In the genomic region with DNA sequence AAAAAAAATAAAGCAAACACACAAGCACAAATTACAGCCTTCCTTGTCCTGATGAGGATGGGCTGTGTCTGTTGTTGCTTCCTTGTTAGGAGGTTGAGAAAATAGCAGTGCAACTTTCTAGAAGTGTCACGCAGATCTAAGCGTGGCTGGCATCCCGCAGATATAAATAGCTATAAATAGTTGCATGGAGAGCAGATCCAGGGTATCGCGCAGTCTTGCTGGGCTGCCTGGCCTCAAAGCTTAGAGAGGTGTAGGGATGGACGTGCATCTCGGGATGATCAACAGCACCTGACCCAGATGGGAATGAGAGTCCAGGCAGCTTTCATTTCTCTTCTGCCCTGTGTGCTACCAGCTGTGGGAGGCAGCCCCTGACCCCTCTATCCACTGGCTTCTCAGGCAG, we compare ENCODE assay signal across 17 mouse cellular contexts.
A peak's percentile ranks its signal among the peaks of the same experiment; 100 is the strongest.
DNase-seq lines count a peak whose midpoint lies in the region; ATAC-seq and TF ChIP-seq lines count a peak whose summit lies in the region.
"Had no signal": no experiment of that assay in that cellular context is flagged by ENCODE, and none has a peak within 500 bp of the region (broad histone marks: within the 10 kb centered on the region; RNA-seq: fewer than 3 reads in every experiment).

No protein-coding gene starts in this region.

- DNase-seq in heart, postnatal 4 days: no peak
- DNase-seq in brain, adult 2 months (ENCODE audit: low read depth, low spot score): peak; percentile 55
- DNase-seq in lung, postnatal 10 days: no peak
- DNase-seq in spleen, postnatal 14 days (ENCODE audit: low spot score in 2 of 2): no peak
- DNase-seq in stomach, postnatal 0 days (ENCODE audit: low spot score): no peak
- DNase-seq: gastrocnemius, postnatal 14 days; liver, embryonic 13.5 days; spleen, adult 18-20 months; thymus, postnatal 14 days had no signal

- no peak for ATAC-seq in heart, embryonic 14.5 days (ENCODE audit: insufficient number of reproducible peaks, insufficient read depth, low FRiP score, low read depth)
- peak; percentile 57 for ATAC-seq in forebrain, embryonic 15.5 days (replicated peaks)
- ATAC-seq in midbrain, embryonic 15.5 days (replicated peaks): peak; percentile 33; the same call in 1 of the 2 replicates
- ATAC-seq in stomach, postnatal 0 days (ENCODE audit: low FRiP score, low TSS enrichment): no peak
- ATAC-seq: inflammation-experienced regulatory T-cells, adult 6 months; Patski had no signal

- H3K9me3 ChIP-seq in heart, embryonic 14.5 days (ENCODE audit: control insufficient read depth, low read length): no peaks in the 10 kb centered on the region
- H3K9me3 ChIP-seq in forebrain, embryonic 15.5 days: no peaks in the 10 kb centered on the region
- H3K9me3 ChIP-seq in midbrain, embryonic 15.5 days: no peaks in the 10 kb centered on the region
- H3K9me3 ChIP-seq in stomach, postnatal 0 days (ENCODE audit: control insufficient read depth, low read length): no peaks in the 10 kb centered on the region
- H3K9me3 ChIP-seq: embryonic facial prominence, embryonic 12.5 days; limb, embryonic 10.5 days; liver, embryonic 13.5 days had no signal

- H3K27me3 ChIP-seq in heart, embryonic 14.5 days (ENCODE audit: control insufficient read depth, insufficient read depth, low read length): no peaks in the 10 kb centered on the region
- H3K27me3 ChIP-seq in forebrain, embryonic 15.5 days: no peaks in the 10 kb centered on the region
- H3K27me3 ChIP-seq in midbrain, embryonic 15.5 days (replicated peaks): no peaks in the 10 kb centered on the region
- no peaks in the 10 kb centered on the region for H3K27me3 ChIP-seq in stomach, postnatal 0 days (ENCODE audit: control insufficient read depth, insufficient read depth, low read length)
- H3K27me3 ChIP-seq: embryonic facial prominence, embryonic 12.5 days; liver, embryonic 13.5 days; Patski had no signal

- no peak for TF ChIP-seq CTCF in stomach, postnatal 0 days (IDR thresholded peaks at IDR 0.05; ENCODE audit: low read depth)

- H3K36me3 ChIP-seq in heart, embryonic 14.5 days (ENCODE audit: control insufficient read depth, insufficient read depth, low read length): no peaks in the 10 kb centered on the region
- H3K36me3 ChIP-seq in forebrain, embryonic 15.5 days: no peaks in the 10 kb centered on the region
- H3K36me3 ChIP-seq in midbrain, embryonic 15.5 days (replicated peaks): no peaks in the 10 kb centered on the region
- no peaks in the 10 kb centered on the region for H3K36me3 ChIP-seq in stomach, postnatal 0 days (ENCODE audit: control insufficient read depth, insufficient read depth, low read length)
- H3K36me3 ChIP-seq: embryonic facial prominence, embryonic 12.5 days; limb, embryonic 10.5 days; liver, embryonic 13.5 days had no signal

- 0 out of 2 replicates have a peak overlapping the region, but pooled peaks have one; percentile 3 for H3K4me2 ChIP-seq in heart, embryonic 14.5 days (ENCODE audit: low read length)
- H3K4me2 ChIP-seq in forebrain, embryonic 15.5 days (replicated peaks): no peak overlapping the region
- H3K4me2 ChIP-seq in midbrain, embryonic 15.5 days: no peak overlapping the region
- H3K4me2 ChIP-seq in stomach, postnatal 0 days (replicated peaks; ENCODE audit: low read depth): no peak overlapping the region
- H3K4me2 ChIP-seq: embryonic facial prominence, embryonic 12.5 days; heart, embryonic 11.5 days; liver, embryonic 13.5 days had no signal

- WGBS in heart, embryonic 14.5 days: 44% methylated on average over 7 of the region's 7 CpGs
- 64% methylated on average over 7 of the region's 7 CpGs for WGBS in forebrain, embryonic 15.5 days
- 81% methylated on average over 7 of the region's 7 CpGs for WGBS in midbrain, embryonic 15.5 days
- 85% methylated on average over 7 of the region's 7 CpGs for WGBS in stomach, postnatal 0 days

- no peak for TF ChIP-seq EP300 in stomach, postnatal 0 days (optimal IDR thresholded peaks at IDR 0.05)

- no peak overlapping the region for H3K9ac ChIP-seq in heart, embryonic 14.5 days (ENCODE audit: low read length)
- no peak overlapping the region for H3K9ac ChIP-seq in forebrain, embryonic 15.5 days (replicated peaks)
- no peak overlapping the region for H3K9ac ChIP-seq in midbrain, embryonic 15.5 days
- no peak overlapping the region for H3K9ac ChIP-seq in stomach, postnatal 0 days (ENCODE audit: low read length)
- H3K9ac ChIP-seq: embryonic facial prominence, embryonic 12.5 days; liver, embryonic 13.5 days had no signal

- H3K4me3 ChIP-seq in heart, embryonic 14.5 days (ENCODE audit: control insufficient read depth in 1 of 2, insufficient read depth in 1 of 2, low read depth in 1 of 2, low read length in 2 of 2): no peak overlapping the region
- H3K4me3 ChIP-seq in forebrain, embryonic 15.5 days: no peak overlapping the region
- H3K4me3 ChIP-seq in midbrain, embryonic 15.5 days: no peak overlapping the region
- no peak overlapping the region for H3K4me3 ChIP-seq in stomach, postnatal 0 days (ENCODE audit: low read depth, low read length)
- H3K4me3 ChIP-seq: embryonic facial prominence, embryonic 12.5 days; limb, embryonic 10.5 days; liver, embryonic 13.5 days had no signal

- H3K27ac ChIP-seq in heart, embryonic 14.5 days (replicated peaks in 1 of 2; ENCODE audit: control insufficient read depth in 1 of 2, insufficient read depth in 1 of 2, low read depth in 2 of 2, low read length in 2 of 2): no peak overlapping the region
- H3K27ac ChIP-seq in forebrain, embryonic 15.5 days (replicated peaks): peak overlapping the region; percentile 69; the same call in 1 of the 2 replicates
- no peak overlapping the region; the same call in 1 of the 2 replicates for H3K27ac ChIP-seq in midbrain, embryonic 15.5 days
- H3K27ac ChIP-seq in stomach, postnatal 0 days (replicated peaks): no peak overlapping the region
- H3K27ac ChIP-seq: embryonic facial prominence, embryonic 12.5 days; limb, embryonic 10.5 days; liver, embryonic 13.5 days had no signal

- no peaks in the 10 kb centered on the region for H3K4me1 ChIP-seq in heart, embryonic 14.5 days (ENCODE audit: control insufficient read depth in 2 of 2, insufficient read depth in 2 of 2, low read length in 2 of 2)
- H3K4me1 ChIP-seq in forebrain, embryonic 15.5 days: peaks cover 22% of the 10 kb centered on the region
- peaks cover 18% of the 10 kb centered on the region for H3K4me1 ChIP-seq in midbrain, embryonic 15.5 days
- H3K4me1 ChIP-seq in stomach, postnatal 0 days (replicated peaks; ENCODE audit: control insufficient read depth, insufficient read depth): no peaks in the 10 kb centered on the region
- H3K4me1 ChIP-seq: embryonic facial prominence, embryonic 12.5 days; liver, embryonic 13.5 days had no signal

Comparison
In these comparisons a context has a peak if more than half of its experiments do, and no peak if none do; other contexts are left out.
1. ATAC-seq: peak in forebrain, embryonic 15.5 days (single experiment) and midbrain, embryonic 15.5 days (single experiment); none in heart, embryonic 14.5 days (single experiment) and stomach, postnatal 0 days (single experiment).